Mouse (Mus musculus) forebrain, embryonic 16.5 days (tissue): ENCODE data around the gene Rag1. TPM values are rescaled to one million over a fixed set of nuclear protein-coding genes. Genes with fewer than 3 reads are reported as not detected.

ENCODE experiments used
- ATAC-seq: fragments of 200-750 bp; cut with Nextera tagmentation; 2 replicates; pipeline ENCODE4 v1.8.0; 2017; ENCODE audit warnings: mild to moderate bottlenecking, moderate library complexity
- H3K27ac ChIP-seq: fragments of 300-500 bp; sonication (generic); 2 replicates; pipeline ENCODE4 v1.5.1; 2014; ENCODE audit warnings: low read length, control low read depth
- H3K27me3 ChIP-seq: fragments of 300-500 bp; sonication (generic); replicated peaks from 2 replicates; pipeline ENCODE4 v1.6.1; 2014; ENCODE audit warnings: low read length; ENCODE audit not compliant: control insufficient read depth, insufficient read depth
- H3K36me3 ChIP-seq: fragments of 300-500 bp; sonication (generic); 2 replicates; pipeline ENCODE4 v1.6.1; 2014; ENCODE audit not compliant: control insufficient read depth, insufficient read depth
- H3K4me1 ChIP-seq: fragments of 300-500 bp; sonication (generic); replicated peaks from 2 replicates; pipeline ENCODE4 v1.6.1; 2014; ENCODE audit warnings: low read length; ENCODE audit not compliant: control insufficient read depth, insufficient read depth
- H3K4me2 ChIP-seq: fragments of 300-500 bp; sonication (generic); 2 replicates; pipeline ENCODE4 v1.6.1; 2014; ENCODE audit warnings: mild to moderate bottlenecking, low read length, control low read depth
- H3K4me3 ChIP-seq: fragments of 300-500 bp; sonication (generic); replicated peaks from 2 replicates; pipeline ENCODE4 v1.5.1; 2014; ENCODE audit warnings: mild to moderate bottlenecking, low read length, control low read depth
- H3K9ac ChIP-seq: fragments of 300-500 bp; sonication (generic); replicated peaks from 2 replicates; pipeline ENCODE4 v1.6.1; 2014; ENCODE audit warnings: low read depth, low read length, control low read depth
- H3K9me3 ChIP-seq: fragments of 300-500 bp; sonication (generic); 2 replicates; pipeline ENCODE4 v1.6.1; 2016; ENCODE audit warnings: low read length; ENCODE audit not compliant: control insufficient read depth
- WGBS: fragments of 180-500 bp; shearing (Covaris S2); extraction: QIAGEN DNeasy Blood & Tissue Kit; methylation state at CpG from one replicate; pipeline ENCODE4 v1.1.7; 2014; 5-methylcytosine and 5-hydroxymethylcytosine counted together
- polyA plus RNA-seq: library from polyadenylated mRNA; unstranded; fragments of >200 nt; fragmentation: Nextera tagmentation; extraction: Ambion mirVana; gene quantifications from 2 replicates; pipeline ENCODE4 v1.2.1, GENCODE M21; 2015

The Rag1 gene
- polyA plus RNA-seq, 1 experiment from 2014 or later, result 0.05 TPM

- no peak for ATAC-seq
- Histone ChIP-seq H3K4me2 (no peak overlapping the region), H3K4me1 (peaks cover 2% of the 10 kb centered on the region; the same call in 1 of the 2 replicates), H3K36me3 (no peaks in the 10 kb centered on the region), H3K4me3 (no peak overlapping the region), H3K27ac (no peak overlapping the region), H3K27me3 (no peaks in the 10 kb centered on the region), H3K9ac (no peak overlapping the region), H3K9me3 (no peaks in the 10 kb centered on the region)
- 49% methylated on average over 2 of the region's 2 CpGs for WGBS
These were observed 25.3 kb downstream of the Rag1 start for GRCm38 (mm10) chr2:101624011-101624410.

- ATAC-seq, result no peak
- Histone ChIP-seq H3K36me3 (no peaks in the 10 kb centered on the region), H3K9ac (no peak overlapping the region), H3K27me3 (no peaks in the 10 kb centered on the region), H3K4me2 (no peak overlapping the region), H3K4me1 (peaks cover 2% of the 10 kb centered on the region; the same call in 1 of the 2 replicates), H3K27ac (no peak overlapping the region), H3K4me3 (no peak overlapping the region), H3K9me3 (no peaks in the 10 kb centered on the region)
- WGBS, result 49% methylated on average over 2 of the region's 2 CpGs
These were observed 26.3 kb downstream of the Rag1 start for GRCm38 (mm10) chr2:101623042-101623441.

GRCm38 (mm10) chr2:101621611-101622010 is 27.7 kb downstream of the Rag1 start:
- ATAC-seq, result no peak
- H3K4me1 ChIP-seq, result no peaks in the 10 kb centered on the region
- no peaks in the 10 kb centered on the region for H3K9me3 ChIP-seq
- 50% methylated on average over 7 of the region's 7 CpGs for WGBS
- H3K4me2 ChIP-seq, result no peak overlapping the region
- H3K9ac ChIP-seq, result no peak overlapping the region
- no peak overlapping the region for H3K4me3 ChIP-seq
- H3K36me3 ChIP-seq, result no peaks in the 10 kb centered on the region
- no peak overlapping the region for H3K27ac ChIP-seq
- no peaks in the 10 kb centered on the region for H3K27me3 ChIP-seq

GRCm38 (mm10) chr2:101620899-101621298 is 28.4 kb downstream of the Rag1 start:
- H3K4me3 ChIP-seq, result no peak overlapping the region
- no peak overlapping the region for H3K9ac ChIP-seq
- no peaks in the 10 kb centered on the region for H3K4me1 ChIP-seq
- ATAC-seq, result no peak
- no peaks in the 10 kb centered on the region for H3K27me3 ChIP-seq
- WGBS, result 85% methylated on average over 3 of the region's 3 CpGs
- no peak overlapping the region for H3K27ac ChIP-seq
- H3K4me2 ChIP-seq, result no peak overlapping the region
- no peaks in the 10 kb centered on the region for H3K36me3 ChIP-seq
- H3K9me3 ChIP-seq, result no peaks in the 10 kb centered on the region

GRCm38 (mm10) chr2:101618373-101618772 is 30.9 kb downstream of the Rag1 start:
- Histone ChIP-seq H3K27ac (no peak overlapping the region), H3K4me1 (peaks cover 3% of the 10 kb centered on the region; the same call in 1 of the 2 replicates), H3K36me3 (no peaks in the 10 kb centered on the region), H3K9ac (no peak overlapping the region), H3K4me3 (no peak overlapping the region), H3K4me2 (no peak overlapping the region), H3K9me3 (no peaks in the 10 kb centered on the region), H3K27me3 (no peaks in the 10 kb centered on the region)
- WGBS, result 85% methylated on average over 4 of the region's 4 CpGs
- ATAC-seq, result no peak

- Histone ChIP-seq H3K9me3 (no peaks in the 10 kb centered on the region), H3K4me2 (no peak overlapping the region), H3K27ac (no peak overlapping the region), H3K27me3 (no peaks in the 10 kb centered on the region), H3K4me1 (peaks cover 3% of the 10 kb centered on the region; the same call in 1 of the 2 replicates), H3K4me3 (no peak overlapping the region), H3K9ac (no peak overlapping the region), H3K36me3 (no peaks in the 10 kb centered on the region)
- 45% methylated on average over 10 of the region's 10 CpGs for WGBS
- ATAC-seq, result peak; percentile 52
These were observed 33.6 kb downstream of the Rag1 start for GRCm38 (mm10) chr2:101615464-101616305.

GRCm38 (mm10) chr2:101610861-101611260 is 38.4 kb downstream of the Rag1 start:
- Histone ChIP-seq H3K27ac (no peak overlapping the region), H3K4me1 (peaks cover 3% of the 10 kb centered on the region; the same call in 1 of the 2 replicates), H3K36me3 (no peaks in the 10 kb centered on the region), H3K4me3 (no peak overlapping the region), H3K9me3 (no peaks in the 10 kb centered on the region), H3K27me3 (no peaks in the 10 kb centered on the region), H3K4me2 (no peak overlapping the region), H3K9ac (no peak overlapping the region)
- 90% methylated on average over 3 of the region's 3 CpGs for WGBS
- ATAC-seq, result no peak

GRCm38 (mm10) chr2:101608232-101608894 is 40.9 kb downstream of the Rag1 start:
- WGBS, result 29% methylated on average over 7 of the region's 7 CpGs
- no peaks in the 10 kb centered on the region for H3K27me3 ChIP-seq
- no peaks in the 10 kb centered on the region for H3K9me3 ChIP-seq
- no peak overlapping the region for H3K9ac ChIP-seq
- no peak overlapping the region for H3K4me3 ChIP-seq
- no peak overlapping the region for H3K27ac ChIP-seq
- ATAC-seq, result peak; percentile 96
- H3K36me3 ChIP-seq, result no peaks in the 10 kb centered on the region
- H3K4me1 ChIP-seq, result no peaks in the 10 kb centered on the region
- H3K4me2 ChIP-seq, result no peak overlapping the region

- Histone ChIP-seq H3K9me3 (no peaks in the 10 kb centered on the region), H3K36me3 (no peaks in the 10 kb centered on the region), H3K27ac (no peak overlapping the region), H3K27me3 (no peaks in the 10 kb centered on the region; the same call in 1 of the 2 replicates), H3K9ac (no peak overlapping the region), H3K4me1 (peaks cover 26% of the 10 kb centered on the region), H3K4me2 (no peak overlapping the region), H3K4me3 (no peak overlapping the region)
- ATAC-seq, result no peak
- WGBS, result 97% methylated on average over 1 of the region's 1 CpGs
These were observed 46.2 kb downstream of the Rag1 start for GRCm38 (mm10) chr2:101603099-101603498.
